Mouse (Mus musculus) small intestine, adult 2 months (tissue): Measurements from ENCODE around the gene Rdh13.
A peak's percentile ranks its signal among the peaks of the same experiment; 100 is the strongest.

Experiments
- CTCF ChIP-seq: fragments of 200-500 bp; IDR thresholded peaks from 2 replicates; pipeline ENCODE4 v1.5.1; 2012; ENCODE audit warnings: low read depth, mild to moderate bottlenecking, control low read depth, inconsistent platforms, low read length, moderate library complexity, mixed read lengths; ENCODE audit not compliant: insufficient replicate concordance, insufficient read length; ENCODE audit errors: extremely low read depth
- POLR2A ChIP-seq: fragments of 200-500 bp; IDR thresholded peaks from 2 replicates; pipeline ENCODE4 v1.6.1; 2012; ENCODE audit warnings: low read depth, mild to moderate bottlenecking, control low read depth, inconsistent platforms, low read length, moderate library complexity

DNA sequence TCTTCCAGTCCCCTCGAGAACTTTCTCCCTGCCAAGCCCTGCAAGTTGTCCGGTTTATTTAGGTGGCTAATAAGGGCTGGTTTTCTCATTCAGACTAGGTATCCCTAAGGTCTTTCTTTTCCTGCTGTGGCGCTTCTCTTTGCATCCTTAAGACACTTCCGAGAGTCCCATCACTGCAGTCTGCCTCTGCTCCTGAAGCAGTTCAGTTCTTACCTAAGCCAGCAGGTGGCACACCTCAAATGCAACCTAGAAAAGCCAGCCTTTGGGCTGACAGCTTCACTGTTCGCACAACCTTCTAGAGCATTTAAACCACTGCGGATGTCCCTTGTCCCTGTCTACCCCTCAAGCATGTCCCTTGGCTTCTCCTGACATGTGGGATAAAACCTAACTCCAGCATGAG, 34.2 kb upstream of the Rdh13 start:
- no peak for TF ChIP-seq POLR2A
- TF ChIP-seq CTCF: peak; percentile 74; the same call in 1 of the 2 replicates
